Mouse (Mus musculus): ENCODE data around the gene Arhgef1. TPM values are rescaled to one million over a fixed set of nuclear protein-coding genes. Genes with fewer than 3 reads are reported as not detected.

Gene Arhgef1
- polyA plus RNA-seq, 1 experiment from 2014 or later = 59.2 TPM

DNA sequence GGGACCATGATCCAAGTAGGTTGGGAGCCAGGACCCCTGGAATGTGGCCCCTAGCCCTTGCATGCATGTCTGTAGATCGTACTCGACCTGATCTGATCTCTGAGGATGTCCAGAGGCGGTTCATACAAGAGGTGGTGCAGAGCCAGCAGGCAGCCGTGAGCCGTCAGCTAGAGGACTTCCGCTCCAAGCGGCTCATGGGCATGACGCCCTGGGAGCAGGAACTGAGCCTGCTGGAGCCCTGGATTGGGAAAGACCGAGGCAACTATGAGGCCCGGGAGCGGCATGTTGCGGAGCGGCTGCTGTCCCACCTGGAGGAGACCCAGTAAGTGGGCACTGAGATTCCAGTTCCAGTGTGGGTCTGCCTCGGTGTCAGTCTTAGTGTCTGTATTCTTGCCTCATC lies 9.8 kb downstream of the Arhgef1 start:
- 95% methylated on average over 14 of the region's 14 CpGs for WGBS
- Histone ChIP-seq H3K27ac (no peak overlapping the region), H3K27me3 (no peaks in the 10 kb centered on the region), H3K9me3 (no peaks in the 10 kb centered on the region), H3K36me3 (peaks cover 53% of the 10 kb centered on the region), H3K4me1 (replicated peaks) (no peaks in the 10 kb centered on the region; the same call in 1 of the 2 replicates), H3K9ac (replicated peaks) (no peak overlapping the region), H3K4me2 (replicated peaks) (no peak overlapping the region), H3K4me3 (replicated peaks) (no peak overlapping the region)
- no peak for ATAC-seq

- 93% methylated on average over 20 of the region's 20 CpGs for WGBS
- Histone ChIP-seq H3K9me3 (no peaks in the 10 kb centered on the region), H3K27me3 (no peaks in the 10 kb centered on the region), H3K4me2 (replicated peaks) (no peak overlapping the region), H3K9ac (replicated peaks) (no peak overlapping the region), H3K27ac (no peak overlapping the region), H3K36me3 (peaks cover 73% of the 10 kb centered on the region), H3K4me3 (replicated peaks) (no peak overlapping the region), H3K4me1 (replicated peaks) (no peaks in the 10 kb centered on the region)
- peak; percentile 40; the same call in 1 of the 2 replicates for ATAC-seq
Observed at GRCm38 (mm10) chr7:24918763-24919323, 16.1 kb downstream of the Arhgef1 start.

- Histone ChIP-seq H3K4me2 (replicated peaks) (no peak overlapping the region), H3K4me3 (replicated peaks) (no peak overlapping the region), H3K27ac (no peak overlapping the region), H3K9ac (replicated peaks) (no peak overlapping the region), H3K4me1 (replicated peaks) (no peaks in the 10 kb centered on the region), H3K9me3 (no peaks in the 10 kb centered on the region), H3K27me3 (no peaks in the 10 kb centered on the region), H3K36me3 (peaks cover 82% of the 10 kb centered on the region)
- 87% methylated on average over 9 of the region's 9 CpGs for WGBS
- no peak for ATAC-seq
Observed at GRCm38 (mm10) chr7:24919728-24920127, 17.0 kb downstream of the Arhgef1 start.

DNA sequence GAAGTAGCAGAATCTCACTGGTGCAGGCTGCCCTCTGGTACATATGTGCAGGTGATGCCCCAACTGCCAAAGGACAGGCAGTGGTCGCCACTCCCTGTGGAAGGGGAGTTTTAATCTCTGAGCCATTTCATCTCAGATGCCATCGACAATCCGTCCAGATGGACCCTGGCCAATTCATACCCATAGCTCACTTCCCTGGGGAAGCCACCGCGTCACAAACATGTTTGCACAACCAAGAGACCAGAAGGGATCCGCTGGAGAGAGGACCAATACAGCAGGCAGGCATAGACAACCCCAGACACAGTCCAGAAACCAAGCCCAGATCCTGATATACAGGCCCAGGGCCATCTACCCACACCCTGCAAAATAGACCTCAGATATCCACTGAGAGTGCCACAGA lies 27.8 kb downstream of the Arhgef1 start:
- Histone ChIP-seq H3K9me3 (no peaks in the 10 kb centered on the region), H3K4me1 (replicated peaks) (peaks cover 48% of the 10 kb centered on the region), H3K4me2 (replicated peaks) (peak overlapping the region; percentile 53; the same call in 1 of the 2 replicates), H3K9ac (replicated peaks) (no peak overlapping the region), H3K27me3 (peaks cover 76% of the 10 kb centered on the region), H3K4me3 (replicated peaks) (peak overlapping the region; percentile 20; the same call in 1 of the 2 replicates), H3K36me3 (peaks cover 21% of the 10 kb centered on the region), H3K27ac (no peak overlapping the region)
- ATAC-seq = no peak
- 44% methylated on average over 6 of the region's 6 CpGs for WGBS

GRCm38 (mm10) chr7:24931651-24932050 lies 28.9 kb downstream of the Arhgef1 start:
- Histone ChIP-seq H3K4me1 (replicated peaks) (peaks cover 49% of the 10 kb centered on the region), H3K4me3 (replicated peaks) (peak overlapping the region; percentile 20), H3K27me3 (peaks cover 85% of the 10 kb centered on the region), H3K9me3 (no peaks in the 10 kb centered on the region), H3K9ac (replicated peaks) (0 out of 2 replicates have a peak overlapping the region, but pooled peaks have one; percentile 32), H3K4me2 (replicated peaks) (peak overlapping the region; percentile 53), H3K27ac (no peak overlapping the region), H3K36me3 (peaks cover 10% of the 10 kb centered on the region)
- no peak for ATAC-seq
- 1% methylated on average over 14 of the region's 15 CpGs for WGBS

GRCm38 (mm10) chr7:24943641-24944040 lies 40.9 kb downstream of the Arhgef1 start:
- Histone ChIP-seq H3K9me3 (no peaks in the 10 kb centered on the region), H3K36me3 (no peaks in the 10 kb centered on the region), H3K4me2 (replicated peaks) (peak overlapping the region; percentile 59; the same call in 1 of the 2 replicates), H3K4me1 (replicated peaks) (peaks cover 22% of the 10 kb centered on the region), H3K9ac (replicated peaks) (no peak overlapping the region), H3K4me3 (replicated peaks) (peak overlapping the region; percentile 39), H3K27me3 (peaks cover 99% of the 10 kb centered on the region), H3K27ac (no peak overlapping the region)
- 3% methylated on average over 6 of the region's 6 CpGs for WGBS
- ATAC-seq = no peak

DNA sequence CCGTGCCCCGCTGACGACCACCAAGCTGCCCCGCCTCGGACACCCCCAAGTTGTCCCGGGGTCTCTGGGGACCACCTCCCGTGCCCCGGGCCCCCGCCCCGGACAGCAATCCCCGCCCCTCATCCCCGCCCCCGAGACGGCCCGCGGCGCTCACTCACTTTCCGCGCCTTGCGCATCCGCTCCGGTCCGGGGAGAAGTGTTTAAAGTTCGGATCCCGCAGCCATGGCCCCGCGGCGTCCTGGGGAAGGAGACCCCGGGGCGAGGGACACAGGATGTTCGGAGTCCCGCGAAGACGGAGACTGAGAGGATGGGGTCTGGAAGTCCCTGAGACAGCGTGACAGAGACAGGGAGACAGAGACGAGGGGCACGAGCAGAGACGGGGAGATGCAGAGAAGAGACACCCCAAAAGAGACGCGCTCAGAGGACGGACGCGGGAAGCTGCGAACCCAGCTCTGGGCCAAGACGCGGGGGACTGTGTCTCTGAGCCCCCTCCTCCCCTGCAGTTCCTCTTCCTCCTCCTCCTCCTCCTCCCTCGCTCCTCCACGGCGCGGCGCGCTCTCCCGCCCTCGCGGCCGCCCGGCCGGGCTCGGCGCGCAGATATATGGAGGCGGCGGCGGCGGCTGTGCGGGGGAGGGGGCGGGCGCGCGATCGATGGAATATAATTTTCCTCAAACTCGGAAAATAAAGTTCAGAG lies 41.7 kb downstream of the Arhgef1 start, which contains the start of gene Gm4881:
Gene Gm4881, minus strand, starts transcription at position 238 of the 694 bp plus-strand sequence.
- Histone ChIP-seq H3K4me1 (replicated peaks) (peaks cover 30% of the 10 kb centered on the region), H3K27ac (no peak within 1 kb of the TSS), H3K36me3 (no peaks in the 10 kb centered on the region), H3K9ac (replicated peaks) (peak within 1 kb of the TSS; percentile 51), H3K9me3 (no peaks in the 10 kb centered on the region), H3K27me3 (peaks cover 99% of the 10 kb centered on the region), H3K4me3 (replicated peaks) (peak within 1 kb of the TSS; percentile 39), H3K4me2 (replicated peaks) (peak within 1 kb of the TSS; percentile 59)
- no peak for ATAC-seq
- 2% methylated on average over 72 of the region's 72 CpGs for WGBS

GRCm38 (mm10) chr7:24947316-24948048 lies 44.8 kb downstream of the Arhgef1 start:
- no peak overlapping the region for H3K4me3 ChIP-seq (replicated peaks)

DNA sequence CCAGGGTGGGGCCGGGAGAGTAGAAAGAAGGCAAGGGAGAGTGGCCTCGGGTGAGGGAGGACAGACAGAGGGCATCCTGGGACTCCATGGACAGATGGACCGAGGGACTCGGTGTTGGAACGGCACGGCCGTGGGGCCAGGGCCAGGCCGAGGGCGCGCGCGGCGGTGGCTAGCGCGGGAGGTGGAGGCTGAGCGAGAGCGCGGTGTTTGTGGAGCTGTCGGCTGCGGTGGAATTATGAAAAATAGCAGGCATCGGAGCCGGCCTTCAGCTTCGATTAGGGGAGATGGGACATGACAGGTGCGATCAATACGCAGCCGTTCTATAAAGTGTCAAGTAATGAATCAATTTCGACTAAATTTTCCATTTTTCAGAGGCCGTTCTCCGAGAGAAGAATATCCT lies 46.1 kb downstream of the Arhgef1 start:
- 0 out of 2 replicates have a peak overlapping the region, but pooled peaks have one; percentile 44 for H3K9ac ChIP-seq (replicated peaks)
- 1% methylated on average over 29 of the region's 29 CpGs for WGBS
- H3K4me3 ChIP-seq (replicated peaks) = peak overlapping the region; percentile 25

More at GRCm38 (mm10) chr7:24947316-24948048, 44.8 kb downstream of the Arhgef1 start:
- Histone ChIP-seq H3K36me3 (no peaks in the 10 kb centered on the region), H3K4me2 (replicated peaks) (no peak overlapping the region), H3K27me3 (peaks cover 99% of the 10 kb centered on the region), H3K4me1 (replicated peaks) (peaks cover 54% of the 10 kb centered on the region), H3K9ac (replicated peaks) (no peak overlapping the region), H3K27ac (no peak overlapping the region), H3K9me3 (no peaks in the 10 kb centered on the region)
- ATAC-seq = no peak
- WGBS = 4% methylated on average over 7 of the region's 7 CpGs

DNA sequence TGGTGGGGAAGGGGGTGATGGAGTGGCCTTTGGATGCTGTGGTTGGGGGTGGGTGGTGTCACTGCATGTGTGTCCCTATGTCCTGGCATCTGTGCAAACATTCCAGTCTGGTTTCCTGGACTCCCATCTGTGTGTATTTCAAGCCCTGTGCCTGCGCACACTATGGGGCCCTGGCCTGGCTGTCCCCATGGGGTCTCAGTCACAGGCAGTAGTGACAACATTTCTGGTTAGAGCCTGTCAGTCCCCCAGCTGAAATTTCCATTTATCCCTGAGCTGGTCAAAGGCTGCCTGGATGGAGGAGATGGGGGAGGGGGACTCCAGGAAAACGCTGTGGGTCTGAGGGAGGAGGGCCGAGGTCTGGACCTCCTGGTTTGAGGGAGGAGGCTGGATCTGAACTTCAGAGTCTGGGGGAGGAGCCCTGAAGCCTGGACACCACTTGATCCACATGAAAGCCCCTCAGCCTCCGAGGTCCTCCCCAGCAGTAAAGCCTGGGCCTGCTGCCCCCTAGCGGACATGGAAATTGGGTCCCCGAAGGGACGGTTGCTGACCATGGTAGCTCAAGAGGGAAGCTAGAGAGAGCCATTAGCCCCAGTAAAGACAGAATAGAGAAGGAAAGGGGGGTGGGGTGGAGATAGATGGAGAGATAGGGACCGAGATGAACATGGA lies 47.4 kb downstream of the Arhgef1 start:
- ATAC-seq = peak; percentile 51
- under 1% methylated on average over 8 of the region's 8 CpGs for WGBS
- Histone ChIP-seq H3K9ac (replicated peaks) (no peak overlapping the region), H3K4me2 (replicated peaks) (no peak overlapping the region; the same call in none of the 2 replicates), H3K27ac (0 out of 2 replicates have a peak overlapping the region, but pooled peaks have one; percentile 21), H3K27me3 (peaks cover 98% of the 10 kb centered on the region), H3K4me1 (replicated peaks) (peaks cover 56% of the 10 kb centered on the region), H3K4me3 (replicated peaks) (no peak overlapping the region), H3K9me3 (no peaks in the 10 kb centered on the region), H3K36me3 (no peaks in the 10 kb centered on the region)

More for the DNA sequence above, 46.1 kb downstream of the Arhgef1 start:
- 0 out of 2 replicates have a peak, but pooled peaks have one; percentile 19 for ATAC-seq
- Histone ChIP-seq H3K27ac (0 out of 2 replicates have a peak overlapping the region, but pooled peaks have one; percentile 26), H3K9me3 (no peaks in the 10 kb centered on the region), H3K4me1 (replicated peaks) (peaks cover 53% of the 10 kb centered on the region), H3K27me3 (peaks cover 98% of the 10 kb centered on the region), H3K36me3 (no peaks in the 10 kb centered on the region), H3K4me2 (replicated peaks) (peak overlapping the region; percentile 47)

GRCm38 (mm10) chr7:24953966-24954365 lies 51.3 kb downstream of the Arhgef1 start:
- H3K9ac ChIP-seq (replicated peaks) = peak overlapping the region; percentile 36
- H3K4me3 ChIP-seq (replicated peaks) = peak overlapping the region; percentile 37
- H3K27ac ChIP-seq = no peak overlapping the region
- peaks cover 83% of the 10 kb centered on the region for H3K27me3 ChIP-seq
- no peaks in the 10 kb centered on the region for H3K36me3 ChIP-seq
- H3K9me3 ChIP-seq = no peaks in the 10 kb centered on the region; the same call in 1 of the 2 replicates
- H3K4me2 ChIP-seq (replicated peaks) = peak overlapping the region; percentile 58
- peaks cover 52% of the 10 kb centered on the region for H3K4me1 ChIP-seq (replicated peaks)
- WGBS = 0% methylated on average over 17 of the region's 24 CpGs
- ATAC-seq = no peak
